Mouse (Mus musculus): ENCODE measurements around the gene Clec2g. TPM values are rescaled to one million over a fixed set of nuclear protein-coding genes. Genes with fewer than 3 reads are reported as not detected.
"Not testable (repeated sequence)": the region's sequence is repeated elsewhere in the genome, so short reads cannot be mapped to it uniquely, and the experiment has no call there.

Gene Clec2g
- polyA plus RNA-seq (2012; ENCODE audit: insufficient read depth, low replicate concordance), result not detected in 2 replicates

DNA sequence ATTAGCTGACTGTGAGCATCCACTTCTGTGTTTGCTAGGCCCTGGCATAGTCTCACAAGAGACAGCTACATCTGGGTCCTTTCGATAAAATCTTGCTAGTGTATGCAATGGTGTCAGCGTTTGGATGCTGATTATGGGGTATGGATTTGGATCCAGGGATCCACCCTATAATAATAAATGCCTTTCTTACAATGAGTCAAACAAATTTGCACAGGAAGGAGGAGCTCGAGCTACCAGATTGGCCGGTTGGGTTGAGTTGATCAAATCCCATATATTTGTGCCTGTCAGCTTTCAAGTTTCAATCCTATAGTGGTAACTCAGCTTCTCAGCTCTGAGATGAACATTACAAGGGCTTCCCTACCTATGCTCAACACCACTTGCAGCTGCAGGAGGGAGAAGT, at the start of gene Clec2g:
TSS of gene Clec2g (plus strand) at position 301 of the 400 bp plus-strand sequence.
- not testable (repeated sequence) for H3K4me3 ChIP-seq (replicated peaks); H3K36me3 ChIP-seq (replicated peaks; ENCODE audit: low read length); H3K27me3 ChIP-seq (replicated peaks); H3K4me1 ChIP-seq
- H3K9me3 ChIP-seq, result peaks cover 14% of the 10 kb centered on the region

DNA sequence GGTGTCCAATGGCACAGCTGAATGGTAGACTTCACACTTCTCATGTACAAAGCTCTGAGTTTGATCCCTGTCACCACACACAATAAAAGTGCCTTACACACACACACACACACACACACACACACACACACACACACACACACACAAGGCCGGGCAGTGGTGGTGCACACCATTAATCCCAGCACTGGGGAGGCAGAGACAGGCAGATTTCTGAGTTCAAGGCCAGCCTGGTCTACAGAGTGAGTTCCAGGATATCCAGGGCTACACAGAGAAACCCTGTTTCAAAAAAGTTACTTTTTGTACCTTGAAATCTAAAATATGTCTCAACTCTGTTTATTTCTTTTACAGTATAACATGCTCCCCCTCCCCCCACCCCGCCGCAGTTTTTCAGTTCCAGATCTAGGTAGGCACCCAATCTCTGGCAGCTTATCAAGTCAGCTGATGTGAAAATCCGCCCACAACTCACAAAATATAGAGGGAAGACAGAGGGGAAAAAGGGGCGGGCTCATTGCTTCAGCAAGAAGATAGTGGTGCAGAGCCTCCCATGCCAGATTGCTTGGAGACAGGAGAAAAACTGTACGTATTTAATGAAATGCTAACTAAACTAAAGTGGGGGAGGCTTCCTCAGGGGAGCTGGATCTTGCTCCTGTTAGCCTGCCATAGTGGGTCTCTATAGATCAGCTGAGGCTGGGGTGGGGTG, 46.9 kb upstream of the Clec2g start, which contains the start of gene Clec2i:
TSS of gene Clec2i (plus strand) at position 498 of the 700 bp plus-strand sequence.
- not testable (repeated sequence) for H3K9me3 ChIP-seq; H3K36me3 ChIP-seq (replicated peaks; ENCODE audit: low read length); H3K27me3 ChIP-seq (replicated peaks); H3K4me1 ChIP-seq
- H3K4me3 ChIP-seq (replicated peaks), result peak within 1 kb of the TSS; percentile 14

DNA sequence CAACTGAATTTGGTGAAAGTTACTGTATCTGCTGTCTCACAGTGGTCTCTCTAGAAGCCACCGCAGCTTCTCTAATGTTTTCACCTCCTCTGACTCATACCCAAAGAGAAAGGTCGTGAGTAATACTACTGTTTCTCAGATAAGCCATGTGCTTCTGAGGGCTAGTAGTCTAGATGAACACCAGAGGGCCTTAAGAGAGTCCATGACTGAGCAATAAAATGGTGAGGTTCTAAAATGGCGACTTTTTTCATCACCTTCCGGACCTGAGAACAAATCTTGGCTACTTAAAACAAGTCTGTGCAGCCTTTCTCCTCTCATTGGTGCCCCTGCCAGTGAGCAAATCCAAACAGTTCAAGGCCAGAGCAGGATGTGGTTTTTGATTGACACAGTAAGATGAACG, 45.3 kb upstream of the Clec2g start:
- H3K4me1 ChIP-seq, result peaks cover 8% of the 10 kb centered on the region
- H3K27me3 ChIP-seq (replicated peaks), result no peaks in the 10 kb centered on the region
- no peaks in the 10 kb centered on the region for H3K9me3 ChIP-seq
- H3K4me3 ChIP-seq (replicated peaks), result no peak overlapping the region
- no peaks in the 10 kb centered on the region for H3K36me3 ChIP-seq (replicated peaks; ENCODE audit: low read length)
- no peak for TF ChIP-seq FLI1 (IDR thresholded peaks at IDR 0.05; ENCODE audit: low read length)
- TF ChIP-seq GATA1 (IDR thresholded peaks at IDR 0.05; ENCODE audit: borderline replicate concordance, low read length), result no peak

DNA sequence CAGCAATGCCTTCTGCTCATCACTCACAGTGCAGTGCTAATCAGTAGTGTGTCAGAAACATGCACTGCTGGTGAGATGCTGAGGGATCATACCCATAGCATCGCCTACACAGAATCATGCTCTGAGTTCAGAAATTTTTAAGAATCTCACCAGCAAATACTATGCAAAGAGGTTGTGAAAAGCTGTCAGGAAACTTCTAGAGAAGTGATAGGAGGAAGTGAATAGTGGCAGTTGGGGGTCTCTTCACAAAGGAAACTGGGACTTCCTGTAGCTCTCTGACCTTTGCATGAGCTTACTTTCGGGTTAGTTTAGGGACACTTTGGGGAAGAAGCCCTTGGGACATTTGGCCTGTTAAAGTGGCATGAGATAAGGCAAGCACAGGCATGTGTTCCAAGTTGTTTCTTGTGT, 43.2 kb upstream of the Clec2g start, which contains the start of gene BC035044:
TSS of gene BC035044 (minus strand) at position 179 of the 408 bp plus-strand sequence.
- no peak for TF ChIP-seq GATA1 (IDR thresholded peaks at IDR 0.05; ENCODE audit: borderline replicate concordance, low read length)
- no peak for TF ChIP-seq FLI1 (IDR thresholded peaks at IDR 0.05; ENCODE audit: low read length)
- H3K27me3 ChIP-seq (replicated peaks), result no peaks in the 10 kb centered on the region
- no peaks in the 10 kb centered on the region for H3K36me3 ChIP-seq (replicated peaks; ENCODE audit: low read length)
- H3K9me3 ChIP-seq, result no peaks in the 10 kb centered on the region
- peak within 1 kb of the TSS; percentile 53 for H3K4me3 ChIP-seq (replicated peaks)
- peaks cover 8% of the 10 kb centered on the region for H3K4me1 ChIP-seq

DNA sequence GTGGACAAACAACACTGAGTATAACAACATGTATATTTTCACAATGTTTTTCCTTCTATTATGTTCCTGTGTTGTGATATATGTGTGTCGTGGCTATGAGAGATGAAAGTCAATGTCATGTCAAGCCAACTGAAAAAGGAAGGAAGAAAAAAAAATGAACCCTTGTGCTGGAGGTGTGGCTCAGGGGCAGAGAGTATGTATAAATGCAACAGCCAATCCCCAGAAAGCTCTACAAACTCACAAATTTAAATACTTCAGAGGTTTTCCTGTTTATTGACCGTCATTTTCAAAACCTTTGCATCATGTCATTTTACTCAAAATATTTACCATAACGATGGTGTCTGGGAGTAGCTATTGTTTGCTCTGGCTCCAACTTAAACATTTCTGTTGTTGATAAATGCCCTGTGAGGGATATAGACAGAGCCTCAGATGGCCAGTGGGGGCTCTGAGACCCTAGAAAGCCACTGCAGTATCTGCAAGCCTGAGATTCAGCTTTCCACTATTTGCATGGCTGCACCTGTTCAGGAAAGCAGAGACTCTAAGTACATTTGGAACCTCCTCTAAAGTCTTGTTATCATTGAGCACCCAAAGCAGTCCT, 38.7 kb upstream of the Clec2g start:
- H3K4me1 ChIP-seq, result peaks cover 8% of the 10 kb centered on the region
- H3K27me3 ChIP-seq (replicated peaks), result no peaks in the 10 kb centered on the region
- H3K9me3 ChIP-seq, result no peaks in the 10 kb centered on the region
- TF ChIP-seq GATA1 (IDR thresholded peaks at IDR 0.05; ENCODE audit: borderline replicate concordance, low read length), result no peak
- no peak for TF ChIP-seq FLI1 (IDR thresholded peaks at IDR 0.05; ENCODE audit: low read length)
- H3K36me3 ChIP-seq (replicated peaks; ENCODE audit: low read length), result no peaks in the 10 kb centered on the region
- H3K4me3 ChIP-seq (replicated peaks), result no peak overlapping the region

DNA sequence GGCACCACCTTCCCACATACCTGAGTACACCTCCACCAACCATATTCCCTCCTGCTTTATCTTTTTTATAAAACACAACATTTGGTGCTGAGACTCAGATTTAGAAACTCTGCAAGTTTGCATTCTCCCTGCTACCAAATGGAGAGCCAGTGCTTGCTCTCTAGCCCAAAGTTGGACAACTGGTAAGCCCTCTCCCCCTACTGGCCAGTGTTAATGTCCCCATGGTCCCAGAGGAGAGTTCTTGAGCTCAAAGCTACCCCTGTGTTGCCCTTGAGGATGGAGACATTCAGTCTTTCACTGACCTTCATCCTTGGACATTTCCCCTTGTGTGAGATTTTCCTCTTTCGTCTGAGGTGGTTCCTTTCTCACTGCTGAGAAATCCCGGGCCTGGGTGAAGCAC, 34.1 kb upstream of the Clec2g start:
- Histone ChIP-seq H3K36me3 (replicated peaks; ENCODE audit: low read length) (no peaks in the 10 kb centered on the region), H3K4me3 (replicated peaks) (no peak overlapping the region), H3K4me1 (peaks cover 5% of the 10 kb centered on the region; the same call in 1 of the 2 replicates), H3K27me3 (replicated peaks) (no peaks in the 10 kb centered on the region), H3K9me3 (no peaks in the 10 kb centered on the region; the same call in 1 of the 2 replicates)
- TF ChIP-seq GATA1 (IDR thresholded peaks at IDR 0.05; ENCODE audit: borderline replicate concordance, low read length) (no peak), FLI1 (IDR thresholded peaks at IDR 0.05; ENCODE audit: low read length) (no peak)

DNA sequence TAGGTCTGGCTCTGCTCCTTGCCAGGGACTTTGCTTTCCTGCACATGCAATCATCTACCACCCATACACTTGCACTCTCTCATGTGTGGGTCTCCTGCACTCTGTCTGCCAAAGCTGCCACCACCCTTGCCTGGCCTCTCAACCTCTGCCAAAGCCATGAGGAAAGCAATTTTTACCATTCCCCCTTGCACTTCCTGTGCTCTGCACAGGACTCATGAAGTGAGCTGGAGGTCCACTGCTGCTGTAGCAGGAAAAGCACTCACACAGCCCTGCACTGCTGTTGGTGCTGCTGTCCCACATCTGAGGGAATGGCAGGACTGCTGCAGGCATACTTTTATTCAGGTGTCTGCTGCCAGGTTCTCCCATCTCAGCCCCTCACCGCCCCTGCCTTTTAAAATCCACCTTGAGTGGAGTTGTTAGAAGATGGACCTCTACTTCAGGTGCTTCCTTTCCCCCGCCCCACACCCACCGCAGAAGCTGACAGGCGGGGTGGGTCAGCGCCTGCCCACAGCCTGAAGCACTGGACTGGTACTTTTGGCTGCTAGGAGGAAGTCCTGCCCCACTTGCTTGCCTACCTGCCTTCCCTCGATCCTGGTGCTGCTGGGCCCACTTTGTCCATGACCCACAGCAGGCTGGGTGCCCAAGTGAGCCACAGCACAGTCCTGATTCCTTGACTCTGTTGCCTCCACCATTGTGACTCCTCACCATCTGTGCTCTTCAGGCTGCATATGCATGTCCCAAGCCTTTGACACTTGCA, 33.2 kb upstream of the Clec2g start:
- H3K36me3 ChIP-seq (replicated peaks; ENCODE audit: low read length); H3K4me1 ChIP-seq; H3K9me3 ChIP-seq; H3K4me3 ChIP-seq (replicated peaks); H3K27me3 ChIP-seq (replicated peaks): not testable (repeated sequence)

DNA sequence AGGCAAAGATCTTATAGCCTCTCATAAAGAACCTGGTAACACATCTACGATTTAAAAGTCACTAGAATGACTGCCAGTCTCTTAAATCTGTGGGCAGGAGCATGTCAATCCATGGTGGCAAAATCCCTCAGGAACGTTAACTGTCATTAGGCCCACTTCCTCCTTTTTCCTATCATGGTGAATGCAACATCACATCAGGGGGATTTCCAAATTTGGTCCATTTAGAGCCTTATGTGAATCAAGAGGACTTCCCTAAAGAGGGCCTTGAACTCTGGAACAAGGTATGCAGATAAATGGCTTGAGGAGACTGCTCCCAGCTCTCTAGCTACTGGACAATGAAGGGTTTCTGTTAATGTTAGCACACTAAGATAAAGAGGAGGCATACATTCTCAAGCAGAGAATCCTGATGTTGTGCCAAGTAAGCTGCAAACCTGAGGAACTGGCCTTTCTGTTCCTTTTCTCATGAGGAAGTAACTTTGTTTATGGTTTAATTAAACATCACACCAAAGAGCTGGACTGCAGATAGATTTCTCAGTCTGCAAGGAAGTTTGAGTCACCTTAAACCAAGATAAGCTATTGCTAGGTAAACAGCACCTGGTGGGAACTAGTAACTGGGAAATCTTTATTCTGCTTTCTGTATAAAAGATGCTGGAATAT, 20.5 kb upstream of the Clec2g start:
- TF ChIP-seq FLI1 (IDR thresholded peaks at IDR 0.05; ENCODE audit: low read length), result no peak
- TF ChIP-seq GATA1 (IDR thresholded peaks at IDR 0.05; ENCODE audit: borderline replicate concordance, low read length), result no peak
- H3K27me3 ChIP-seq (replicated peaks), result no peaks in the 10 kb centered on the region
- H3K9me3 ChIP-seq, result 0 out of 2 replicates have a peak, but pooled peaks cover 3% of the 10 kb centered on the region

DNA sequence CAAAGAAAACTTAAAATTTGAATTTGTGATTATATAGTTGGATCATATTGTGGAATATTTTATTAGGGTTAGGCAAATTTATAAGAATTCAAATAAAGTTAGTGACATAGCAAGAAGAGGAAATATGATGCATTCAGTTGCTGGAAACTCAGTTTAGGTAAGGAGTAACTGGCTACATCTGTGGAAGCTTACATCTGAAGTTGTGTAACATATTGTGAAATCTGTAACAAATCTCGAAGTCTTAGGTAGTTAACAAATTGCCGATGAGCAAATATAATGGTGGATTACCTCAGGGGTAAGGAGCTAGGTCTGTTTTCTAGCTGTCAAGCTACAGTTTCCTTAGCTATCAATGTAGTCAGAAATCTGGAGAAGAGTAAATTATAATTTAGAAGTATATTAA, 16.9 kb upstream of the Clec2g start:
- Histone ChIP-seq H3K27me3 (replicated peaks) (no peaks in the 10 kb centered on the region), H3K4me1 (peaks cover 8% of the 10 kb centered on the region), H3K9me3 (peaks cover 14% of the 10 kb centered on the region), H3K36me3 (replicated peaks; ENCODE audit: low read length) (no peaks in the 10 kb centered on the region), H3K4me3 (replicated peaks) (no peak overlapping the region)
- no peak for TF ChIP-seq GATA1 (IDR thresholded peaks at IDR 0.05; ENCODE audit: borderline replicate concordance, low read length)
- TF ChIP-seq FLI1 (IDR thresholded peaks at IDR 0.05; ENCODE audit: low read length), result no peak

More for the DNA sequence above, 20.5 kb upstream of the Clec2g start:
- H3K36me3 ChIP-seq (replicated peaks; ENCODE audit: low read length), result no peaks in the 10 kb centered on the region
- no peaks in the 10 kb centered on the region for H3K4me1 ChIP-seq
- H3K4me3 ChIP-seq (replicated peaks), result no peak overlapping the region

DNA sequence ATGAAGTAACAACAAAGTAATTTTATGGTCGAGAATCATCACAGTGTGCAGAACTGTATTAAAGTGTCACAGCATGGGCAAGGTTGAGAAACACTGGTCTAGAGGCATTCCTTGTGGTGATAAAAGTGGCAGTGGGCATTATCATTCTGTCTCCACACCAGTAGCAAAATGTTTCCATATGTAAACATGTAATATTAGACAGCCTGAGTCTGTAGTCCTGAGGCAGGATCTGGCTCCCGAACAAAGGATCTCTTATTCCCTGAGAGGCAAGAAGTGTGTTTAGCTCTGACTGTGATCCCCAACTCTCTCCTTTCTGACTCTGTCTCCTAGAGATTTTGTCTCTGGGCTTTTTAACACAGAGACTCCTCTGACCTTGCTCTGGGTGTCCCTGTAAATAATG, 1.1 kb upstream of the Clec2g start:
- Histone ChIP-seq H3K9me3 (peaks cover 14% of the 10 kb centered on the region), H3K4me3 (replicated peaks) (no peak overlapping the region), H3K36me3 (replicated peaks; ENCODE audit: low read length) (no peaks in the 10 kb centered on the region), H3K4me1 (no peaks in the 10 kb centered on the region), H3K27me3 (replicated peaks) (no peaks in the 10 kb centered on the region)
- TF ChIP-seq FLI1 (IDR thresholded peaks at IDR 0.05; ENCODE audit: low read length) (no peak), GATA1 (IDR thresholded peaks at IDR 0.05; ENCODE audit: borderline replicate concordance, low read length) (no peak)

DNA sequence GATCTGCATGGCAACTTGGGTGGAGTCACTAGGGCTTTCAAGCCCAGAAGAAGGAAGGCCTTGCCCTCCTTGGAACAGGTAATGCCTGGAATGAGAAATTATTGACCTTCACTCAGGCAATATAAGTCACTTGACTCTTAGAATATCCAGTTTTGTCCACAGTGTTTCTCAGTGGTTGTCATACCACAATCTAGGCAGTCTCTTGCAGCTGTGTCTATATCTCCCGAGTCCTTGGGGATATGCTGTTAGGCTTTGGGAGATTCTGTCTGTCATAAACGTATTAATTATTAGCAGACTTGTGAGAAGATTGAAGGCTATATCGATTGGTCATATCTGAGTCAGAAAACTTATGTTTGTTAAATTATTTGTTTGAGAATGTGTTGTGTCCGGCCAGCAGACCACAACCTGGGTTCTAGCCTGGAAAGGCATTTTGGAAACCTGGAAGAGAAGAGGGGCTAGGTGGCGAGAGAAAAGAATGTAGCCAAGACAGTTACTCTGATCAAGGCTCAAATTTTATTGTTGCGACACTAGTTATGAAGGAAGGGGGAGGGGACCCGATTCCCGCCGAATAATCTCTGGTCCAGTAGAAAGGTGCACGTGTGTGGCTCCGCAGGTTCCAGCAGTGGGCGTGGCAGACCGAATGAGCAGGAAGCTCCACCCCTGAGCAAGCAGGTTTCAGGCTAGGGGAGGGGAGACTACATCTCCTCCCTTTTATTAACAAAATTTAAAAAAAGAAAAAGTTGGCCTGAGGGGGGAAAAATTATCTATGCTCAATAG, 1.9 kb downstream of the Clec2g start:
- not testable (repeated sequence) for H3K9me3 ChIP-seq; H3K4me1 ChIP-seq; H3K36me3 ChIP-seq (replicated peaks; ENCODE audit: low read length); H3K27me3 ChIP-seq (replicated peaks); H3K4me3 ChIP-seq (replicated peaks)

Data from megakaryocyte, embryonic 14.5 days (primary cell).